Mouse (Mus musculus): Measurements from ENCODE around the gene 2310057M21Rik. TPM values are rescaled to one million over a fixed set of nuclear protein-coding genes. Genes with fewer than 3 reads are reported as not detected.

The 2310057M21Rik gene
- polyA plus RNA-seq, 1 experiment from 2014 or later = 32.0 TPM

- H3K9ac ChIP-seq = no peak overlapping the region
- no peaks in the 10 kb centered on the region for H3K4me1 ChIP-seq
- no peaks in the 10 kb centered on the region for H3K27me3 ChIP-seq (replicated peaks)
- H3K36me3 ChIP-seq (replicated peaks) = no peaks in the 10 kb centered on the region
- H3K27ac ChIP-seq = no peak overlapping the region
- H3K4me2 ChIP-seq = no peak overlapping the region
- no peak overlapping the region for H3K4me3 ChIP-seq
- H3K9me3 ChIP-seq = no peaks in the 10 kb centered on the region
- WGBS = 79% methylated on average over 5 of the region's 5 CpGs
- no peak for ATAC-seq (replicated peaks)
These were observed 55.8 kb downstream of the 2310057M21Rik start for GRCm38 (mm10) chr7:131306733-131307132.

GRCm38 (mm10) chr7:131303340-131303739 lies 59.2 kb downstream of the 2310057M21Rik start:
- Histone ChIP-seq H3K4me2 (no peak overlapping the region), H3K4me3 (no peak overlapping the region), H3K27ac (no peak overlapping the region), H3K4me1 (no peaks in the 10 kb centered on the region), H3K9ac (no peak overlapping the region), H3K9me3 (no peaks in the 10 kb centered on the region), H3K27me3 (replicated peaks) (no peaks in the 10 kb centered on the region), H3K36me3 (replicated peaks) (no peaks in the 10 kb centered on the region)
- ATAC-seq (replicated peaks) = no peak
- 85% methylated on average over 8 of the region's 8 CpGs for WGBS

DNA sequence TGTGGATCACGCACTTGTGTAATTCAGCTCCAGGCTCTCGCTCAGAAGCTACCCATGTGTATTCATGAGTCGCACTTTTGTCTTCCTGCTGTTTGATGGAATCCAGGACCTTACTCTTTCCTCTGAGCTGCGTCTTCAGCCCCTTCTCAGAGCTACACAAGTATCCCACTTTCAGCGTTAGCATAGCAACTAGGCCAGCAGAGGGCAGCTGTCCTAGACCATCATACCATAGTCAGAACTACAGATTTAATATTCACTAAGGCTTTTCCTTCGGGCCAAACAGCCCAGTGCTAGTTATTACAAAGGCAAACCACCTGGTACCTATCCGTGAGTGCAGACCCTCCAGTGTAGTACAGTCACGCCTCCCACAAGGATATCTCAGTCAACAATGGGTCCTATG lies 65.4 kb downstream of the 2310057M21Rik start:
- H3K9ac ChIP-seq = no peak overlapping the region
- no peaks in the 10 kb centered on the region for H3K9me3 ChIP-seq
- H3K36me3 ChIP-seq (replicated peaks) = no peaks in the 10 kb centered on the region
- H3K27ac ChIP-seq = no peak overlapping the region
- no peaks in the 10 kb centered on the region for H3K27me3 ChIP-seq (replicated peaks)
- WGBS = 79% methylated on average over 8 of the region's 8 CpGs
- H3K4me2 ChIP-seq = no peak overlapping the region
- no peaks in the 10 kb centered on the region for H3K4me1 ChIP-seq
- no peak for ATAC-seq (replicated peaks)
- no peak overlapping the region for H3K4me3 ChIP-seq

Other genes with a start within 250 kb of the 2310057M21Rik start
- gene 4933402N03Rik, start 216.4 kb downstream of the 2310057M21Rik start, polyA plus RNA-seq (2015; fragmentation: Nextera tagmentation; extraction: Ambion mirVana) = not detected in 2 replicates
- gene 5430419D17Rik, start 188.4 kb downstream of the 2310057M21Rik start, polyA plus RNA-seq (2015; fragmentation: Nextera tagmentation; extraction: Ambion mirVana) = not detected in 2 replicates
- gene Cuzd1, start 40.5 kb downstream of the 2310057M21Rik start, polyA plus RNA-seq (2015; fragmentation: Nextera tagmentation; extraction: Ambion mirVana) = not detected in 2 replicates
- gene Fam24b, start 33.2 kb downstream of the 2310057M21Rik start, polyA plus RNA-seq (2015; fragmentation: Nextera tagmentation; extraction: Ambion mirVana) = not detected in 2 replicates
- gene Fam24a, start 28.9 kb downstream of the 2310057M21Rik start, polyA plus RNA-seq (2015; fragmentation: Nextera tagmentation; extraction: Ambion mirVana) = not detected in 2 replicates
- gene Pstk, start 8.4 kb upstream of the 2310057M21Rik start, polyA plus RNA-seq (2015; fragmentation: Nextera tagmentation; extraction: Ambion mirVana) = 50.5 and 50.7 TPM in 2 replicates
- gene Ikzf5, start 47.8 kb upstream of the 2310057M21Rik start, polyA plus RNA-seq (2015; fragmentation: Nextera tagmentation; extraction: Ambion mirVana) = 10.1 and 12.5 TPM in 2 replicates
- gene Acadsb, start 47.8 kb upstream of the 2310057M21Rik start, polyA plus RNA-seq (2015; fragmentation: Nextera tagmentation; extraction: Ambion mirVana) = 107 and 110 TPM in 2 replicates
- 0.49 and 0.73 TPM in 2 replicates for gene Hmx3, start 180.1 kb upstream of the 2310057M21Rik start, polyA plus RNA-seq (2015; fragmentation: Nextera tagmentation; extraction: Ambion mirVana)
- 0.34 and 1.1 TPM in 2 replicates for gene Hmx2, start 186.0 kb upstream of the 2310057M21Rik start, polyA plus RNA-seq (2015; fragmentation: Nextera tagmentation; extraction: Ambion mirVana)
- 165 and 166 TPM in 2 replicates for gene Bub3, start 197.5 kb upstream of the 2310057M21Rik start, polyA plus RNA-seq (2015; fragmentation: Nextera tagmentation; extraction: Ambion mirVana)